Mouse (Mus musculus): ENCODE results near the gene Slc22a20. TPM values are rescaled to one million over a fixed set of nuclear protein-coding genes. Genes with fewer than 3 reads are reported as not detected.

Gene Slc22a20
- polyA plus RNA-seq, 1 experiment from 2014 or later: not detected

GRCm38 (mm10) chr19:5988027-5988814, 2.3 kb upstream of the Slc22a20 start:
- peak overlapping the region; percentile 54; the same call in 1 of the 2 replicates for H3K27ac ChIP-seq
- no peaks in the 10 kb centered on the region for H3K9me3 ChIP-seq
- H3K4me2 ChIP-seq (replicated peaks): 0 out of 2 replicates have a peak overlapping the region, but pooled peaks have one; percentile 46
- no peaks in the 10 kb centered on the region for H3K36me3 ChIP-seq
- H3K4me3 ChIP-seq (replicated peaks): no peak overlapping the region
- no peak for ATAC-seq
- 44% methylated on average over 5 of the region's 5 CpGs for WGBS
- no peaks in the 10 kb centered on the region for H3K27me3 ChIP-seq (replicated peaks)
- peaks cover 23% of the 10 kb centered on the region for H3K4me1 ChIP-seq (replicated peaks)
- 0 out of 2 replicates have a peak overlapping the region, but pooled peaks have one; percentile 34 for H3K9ac ChIP-seq

- no peaks in the 10 kb centered on the region for H3K36me3 ChIP-seq
- WGBS: 81% methylated on average over 9 of the region's 9 CpGs
- H3K27ac ChIP-seq: no peak overlapping the region
- H3K27me3 ChIP-seq (replicated peaks): no peaks in the 10 kb centered on the region
- no peaks in the 10 kb centered on the region for H3K4me1 ChIP-seq (replicated peaks)
- no peak for ATAC-seq
- no peak overlapping the region for H3K9ac ChIP-seq
- no peak overlapping the region for H3K4me2 ChIP-seq (replicated peaks)
- no peaks in the 10 kb centered on the region for H3K9me3 ChIP-seq
- no peak overlapping the region for H3K4me3 ChIP-seq (replicated peaks)
Observed at GRCm38 (mm10) chr19:5980477-5980876, 5.5 kb downstream of the Slc22a20 start.

GRCm38 (mm10) chr19:5977717-5978116, 8.2 kb downstream of the Slc22a20 start:
- no peak overlapping the region for H3K9ac ChIP-seq
- H3K36me3 ChIP-seq: no peaks in the 10 kb centered on the region
- no peak overlapping the region for H3K27ac ChIP-seq
- WGBS: 81% methylated on average over 3 of the region's 3 CpGs
- no peaks in the 10 kb centered on the region for H3K9me3 ChIP-seq
- H3K4me2 ChIP-seq (replicated peaks): no peak overlapping the region
- no peak for ATAC-seq
- no peaks in the 10 kb centered on the region for H3K4me1 ChIP-seq (replicated peaks)
- H3K27me3 ChIP-seq (replicated peaks): no peaks in the 10 kb centered on the region
- no peak overlapping the region for H3K4me3 ChIP-seq (replicated peaks)

- 80% methylated on average over 4 of the region's 4 CpGs for WGBS
- no peak overlapping the region for H3K4me3 ChIP-seq (replicated peaks)
- H3K36me3 ChIP-seq: no peaks in the 10 kb centered on the region
- no peak overlapping the region for H3K27ac ChIP-seq
- H3K27me3 ChIP-seq (replicated peaks): no peaks in the 10 kb centered on the region
- H3K4me1 ChIP-seq (replicated peaks): no peaks in the 10 kb centered on the region
- no peaks in the 10 kb centered on the region for H3K9me3 ChIP-seq
- no peak for ATAC-seq
- no peak overlapping the region for H3K9ac ChIP-seq
- H3K4me2 ChIP-seq (replicated peaks): no peak overlapping the region
Observed at GRCm38 (mm10) chr19:5975676-5976075, 10.3 kb downstream of the Slc22a20 start.

GRCm38 (mm10) chr19:5975112-5975511, 10.8 kb downstream of the Slc22a20 start:
- ATAC-seq: no peak
- Histone ChIP-seq H3K4me1 (replicated peaks) (no peaks in the 10 kb centered on the region), H3K4me2 (replicated peaks) (no peak overlapping the region), H3K36me3 (no peaks in the 10 kb centered on the region), H3K9ac (no peak overlapping the region), H3K27ac (no peak overlapping the region), H3K9me3 (no peaks in the 10 kb centered on the region), H3K27me3 (replicated peaks) (no peaks in the 10 kb centered on the region), H3K4me3 (replicated peaks) (no peak overlapping the region)
- WGBS: 79% methylated on average over 4 of the region's 4 CpGs

DNA sequence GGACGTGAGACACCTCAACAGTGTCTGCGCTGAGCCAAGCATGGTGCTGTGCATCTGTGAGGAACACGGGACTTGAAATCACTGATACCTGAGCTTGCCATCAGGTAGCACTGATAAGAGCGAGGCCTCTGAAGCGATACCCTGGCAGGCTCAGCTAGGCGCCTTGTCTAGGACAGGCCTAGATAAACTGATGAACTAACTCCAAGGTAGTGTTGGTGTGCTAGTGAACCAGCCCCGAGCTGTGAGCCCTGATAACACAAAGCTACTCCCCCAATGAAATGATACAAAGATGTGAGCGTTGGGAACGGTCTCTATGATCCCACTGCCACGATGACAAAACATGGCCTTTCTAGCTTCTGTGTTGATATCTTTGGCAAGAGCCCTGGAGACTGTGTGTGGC, 18.3 kb downstream of the Slc22a20 start:
- peak; percentile 31; the same call in 1 of the 2 replicates for ATAC-seq
- Histone ChIP-seq H3K4me3 (replicated peaks) (no peak overlapping the region), H3K27me3 (replicated peaks) (no peaks in the 10 kb centered on the region), H3K4me2 (replicated peaks) (no peak overlapping the region), H3K9me3 (no peaks in the 10 kb centered on the region), H3K36me3 (no peaks in the 10 kb centered on the region), H3K27ac (no peak overlapping the region), H3K9ac (no peak overlapping the region), H3K4me1 (replicated peaks) (peaks cover 14% of the 10 kb centered on the region)
- WGBS: 82% methylated on average over 10 of the region's 10 CpGs

GRCm38 (mm10) chr19:5966786-5967185, 19.2 kb downstream of the Slc22a20 start:
- H3K4me3 ChIP-seq (replicated peaks): no peak overlapping the region
- WGBS: 72% methylated on average over 6 of the region's 6 CpGs
- no peak overlapping the region for H3K4me2 ChIP-seq (replicated peaks)
- no peaks in the 10 kb centered on the region for H3K27me3 ChIP-seq (replicated peaks)
- H3K4me1 ChIP-seq (replicated peaks): peaks cover 16% of the 10 kb centered on the region
- H3K27ac ChIP-seq: no peak overlapping the region
- H3K9me3 ChIP-seq: no peaks in the 10 kb centered on the region
- no peak for ATAC-seq
- no peaks in the 10 kb centered on the region for H3K36me3 ChIP-seq
- no peak overlapping the region for H3K9ac ChIP-seq

DNA sequence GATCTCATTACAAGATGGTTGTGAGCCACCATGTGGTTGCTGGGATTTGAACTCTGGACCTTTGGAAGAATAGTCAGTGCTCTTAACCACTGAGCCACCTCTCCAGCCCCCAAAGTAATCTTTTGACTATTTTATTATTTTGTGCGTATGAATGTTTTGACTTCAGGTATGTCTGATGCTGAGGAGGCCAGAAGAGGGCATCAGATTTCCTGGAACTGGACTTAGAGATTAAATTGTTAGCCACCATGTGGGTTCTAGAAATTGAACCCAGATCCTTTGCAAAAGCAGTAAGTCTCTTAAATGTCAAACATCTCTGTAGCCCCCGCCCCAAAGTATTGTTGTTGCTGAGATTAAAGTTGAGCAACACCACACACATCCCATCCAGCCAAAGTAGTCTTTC, 20.0 kb downstream of the Slc22a20 start:
- peaks cover 21% of the 10 kb centered on the region for H3K4me1 ChIP-seq (replicated peaks)
- 92% methylated on average over 2 of the region's 2 CpGs for WGBS
- no peak overlapping the region for H3K27ac ChIP-seq
- no peaks in the 10 kb centered on the region for H3K27me3 ChIP-seq (replicated peaks)
- no peak for ATAC-seq
- no peaks in the 10 kb centered on the region for H3K9me3 ChIP-seq
- no peak overlapping the region for H3K4me3 ChIP-seq (replicated peaks)
- no peaks in the 10 kb centered on the region for H3K36me3 ChIP-seq
- H3K4me2 ChIP-seq (replicated peaks): no peak overlapping the region
- no peak overlapping the region for H3K9ac ChIP-seq

DNA sequence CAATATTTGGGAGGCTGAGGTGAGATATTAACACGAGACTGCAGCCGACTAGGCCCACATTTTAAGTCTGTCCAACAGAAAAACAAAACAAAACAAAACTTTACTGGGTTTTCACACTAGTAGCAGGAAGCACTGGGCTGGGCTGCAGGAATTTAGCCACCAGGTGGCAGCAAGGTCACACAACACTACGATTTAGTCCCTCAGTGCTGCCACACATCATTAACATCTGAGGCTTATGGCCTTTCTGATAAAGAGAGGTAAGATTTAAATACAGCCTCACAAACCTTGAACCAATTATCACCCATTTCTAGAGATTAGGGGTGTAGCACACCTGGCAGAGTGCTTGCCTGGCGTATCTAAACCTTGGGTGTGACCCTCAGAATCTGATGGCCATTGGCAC, 20.7 kb downstream of the Slc22a20 start:
- H3K4me3 ChIP-seq (replicated peaks): no peak overlapping the region
- ATAC-seq: peak; percentile 40
- no peaks in the 10 kb centered on the region for H3K9me3 ChIP-seq
- H3K27ac ChIP-seq: no peak overlapping the region
- no peak overlapping the region for H3K9ac ChIP-seq
- H3K27me3 ChIP-seq (replicated peaks): no peaks in the 10 kb centered on the region
- H3K4me1 ChIP-seq (replicated peaks): peaks cover 23% of the 10 kb centered on the region
- WGBS: 6% methylated on average over 4 of the region's 4 CpGs
- peak overlapping the region; percentile 68; the same call in 1 of the 2 replicates for H3K4me2 ChIP-seq (replicated peaks)
- no peaks in the 10 kb centered on the region; the same call in 1 of the 2 replicates for H3K36me3 ChIP-seq

- Histone ChIP-seq H3K9ac (peak overlapping the region; percentile 57), H3K27ac (peak overlapping the region; percentile 68; the same call in 1 of the 2 replicates), H3K27me3 (replicated peaks) (no peaks in the 10 kb centered on the region), H3K4me2 (replicated peaks) (peak overlapping the region; percentile 68), H3K4me3 (replicated peaks) (0 out of 2 replicates have a peak overlapping the region, but pooled peaks have one; percentile 54), H3K36me3 (no peaks in the 10 kb centered on the region; the same call in 1 of the 2 replicates), H3K9me3 (no peaks in the 10 kb centered on the region), H3K4me1 (replicated peaks) (peaks cover 23% of the 10 kb centered on the region)
- no peak for ATAC-seq
- WGBS: 89% methylated on average over 2 of the region's 2 CpGs
Observed at GRCm38 (mm10) chr19:5964804-5965203, 21.1 kb downstream of the Slc22a20 start.

DNA sequence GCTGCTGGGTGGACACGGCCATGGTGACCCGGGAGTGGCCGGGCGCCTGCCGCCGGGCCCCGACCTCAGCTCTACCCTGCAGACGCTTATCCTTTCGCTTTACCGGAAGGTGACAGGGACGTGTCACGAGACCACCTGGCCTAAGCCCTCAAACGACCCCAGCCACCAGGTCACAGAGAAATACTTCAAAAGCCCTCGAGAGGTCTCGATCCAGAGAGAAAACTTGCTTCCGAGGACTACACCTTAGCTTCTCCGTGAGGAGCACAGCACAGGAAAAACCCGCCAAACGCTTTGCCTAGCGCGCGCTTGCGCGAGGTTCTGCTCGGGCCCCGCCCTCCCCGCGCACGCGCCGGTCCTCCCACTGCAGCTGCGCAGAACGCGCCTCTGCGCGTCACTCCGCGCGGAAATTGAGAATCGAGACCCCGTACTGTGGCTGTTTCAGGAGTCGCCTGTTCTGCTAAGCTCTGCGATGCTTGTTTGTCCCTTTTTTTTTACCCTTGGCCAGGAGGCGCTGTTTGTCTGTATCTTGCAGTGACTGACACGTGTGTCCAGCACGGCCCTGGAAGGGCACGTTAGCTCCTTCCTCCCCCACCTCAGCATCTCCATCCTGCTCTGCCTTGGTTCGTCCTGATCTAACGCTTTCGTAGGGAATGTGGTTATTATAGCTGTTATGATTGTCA, 21.9 kb downstream of the Slc22a20 start, which contains the start of gene Pola2:
Pola2 (minus strand) TSS at position 320 of the 680 bp plus-strand sequence.
- peaks cover 23% of the 10 kb centered on the region for H3K4me1 ChIP-seq (replicated peaks)
- peak within 1 kb of the TSS; percentile 54 for H3K4me3 ChIP-seq (replicated peaks)
- H3K9ac ChIP-seq: peak within 1 kb of the TSS; percentile 57
- under 1% methylated on average over 50 of the region's 50 CpGs for WGBS
- H3K27ac ChIP-seq: peak within 1 kb of the TSS; percentile 68
- H3K4me2 ChIP-seq (replicated peaks): peak within 1 kb of the TSS; percentile 68
- ATAC-seq: peak; percentile 91
- no peaks in the 10 kb centered on the region for H3K9me3 ChIP-seq
- H3K36me3 ChIP-seq: peaks cover 2% of the 10 kb centered on the region
- no peaks in the 10 kb centered on the region for H3K27me3 ChIP-seq (replicated peaks)

GRCm38 (mm10) chr19:5962651-5963050, 23.3 kb downstream of the Slc22a20 start:
- 33% methylated on average over 1 of the region's 1 CpGs for WGBS
- no peak overlapping the region for H3K9ac ChIP-seq
- peak overlapping the region; percentile 54; the same call in 1 of the 2 replicates for H3K4me3 ChIP-seq (replicated peaks)

More at GRCm38 (mm10) chr19:5962651-5963050, 23.3 kb downstream of the Slc22a20 start:
- Histone ChIP-seq H3K27me3 (replicated peaks) (no peaks in the 10 kb centered on the region), H3K9me3 (no peaks in the 10 kb centered on the region), H3K4me1 (replicated peaks) (peaks cover 23% of the 10 kb centered on the region), H3K4me2 (replicated peaks) (peak overlapping the region; percentile 68), H3K36me3 (peaks cover 2% of the 10 kb centered on the region), H3K27ac (no peak overlapping the region)
- ATAC-seq: no peak
